Mouse (Mus musculus) hindbrain, embryonic 12.5 days (tissue): Measurements from ENCODE around the gene 3110021N24Rik. TPM values are rescaled to one million over a fixed set of nuclear protein-coding genes. Genes with fewer than 3 reads are reported as not detected.

Source experiments
- ATAC-seq: fragments of 200-750 bp; cut with Nextera tagmentation; 2 replicates; pipeline ENCODE4 v1.8.0; 2017; ENCODE audit warnings: moderate TSS enrichment; ENCODE audit not compliant: low FRiP score
- H3K27ac ChIP-seq: fragments of 300-500 bp; sonication (generic); 2 replicates; pipeline ENCODE4 v1.5.1; 2016; ENCODE audit warnings: mild to moderate bottlenecking
- H3K27me3 ChIP-seq: fragments of 300-500 bp; sonication (generic); 2 replicates; pipeline ENCODE4 v1.6.1; 2016; ENCODE audit warnings: mild to moderate bottlenecking
- H3K36me3 ChIP-seq: fragments of 300-500 bp; sonication (generic); 2 replicates; pipeline ENCODE4 v1.6.1; 2016; ENCODE audit warnings: mild to moderate bottlenecking
- H3K4me1 ChIP-seq: fragments of 300-500 bp; sonication (generic); 2 replicates; pipeline ENCODE4 v1.6.1; 2016
- H3K4me2 ChIP-seq: fragments of 300-500 bp; sonication (generic); replicated peaks from 2 replicates; pipeline ENCODE4 v1.6.1; 2016; ENCODE audit warnings: mild to moderate bottlenecking
- H3K4me3 ChIP-seq: fragments of 300-500 bp; sonication (generic); 2 replicates; pipeline ENCODE4 v1.5.1; 2016; ENCODE audit warnings: mild to moderate bottlenecking
- H3K9ac ChIP-seq: fragments of 300-500 bp; sonication (generic); 2 replicates; pipeline ENCODE4 v1.6.1; 2016; ENCODE audit warnings: mild to moderate bottlenecking, moderate library complexity
- H3K9me3 ChIP-seq: fragments of 300-500 bp; sonication (generic); replicated peaks from 2 replicates; pipeline ENCODE4 v1.6.1; 2016; ENCODE audit warnings: mild to moderate bottlenecking
- WGBS: fragments of 180-500 bp; shearing (Covaris S2); methylation state at CpG from one replicate; pipeline ENCODE4 v1.1.7; 2016; 5-methylcytosine and 5-hydroxymethylcytosine counted together
- polyA plus RNA-seq: library from polyadenylated mRNA; unstranded; fragments of >200 nt; fragmentation: Nextera tagmentation; extraction: Ambion mirVana; gene quantifications from 2 replicates; pipeline ENCODE4 v1.2.1, GENCODE M21; 2016

The 3110021N24Rik gene
- polyA plus RNA-seq, 1 experiment from 2014 or later: 2.4 TPM

DNA sequence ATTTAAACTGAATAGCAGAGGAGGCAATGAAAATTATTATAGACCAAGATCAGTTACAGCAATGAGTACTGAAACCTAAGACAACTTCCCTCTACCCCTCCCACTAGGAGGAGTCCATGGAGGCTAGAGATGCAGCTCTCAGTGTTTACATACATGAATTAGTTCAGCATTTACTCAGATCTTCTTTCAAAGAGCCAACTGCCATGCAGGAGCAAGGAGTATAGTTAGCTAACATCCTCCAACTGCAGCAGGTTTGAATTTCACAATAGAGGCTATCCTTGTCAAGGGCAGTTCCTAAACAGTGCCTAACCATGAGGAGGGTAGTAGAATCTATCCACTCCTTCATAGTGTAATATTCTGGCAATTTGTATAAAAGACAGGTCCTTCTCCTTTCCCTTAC is 49.1 kb downstream of the 3110021N24Rik start:
- no peak overlapping the region for H3K4me3 ChIP-seq
- H3K4me1 ChIP-seq: no peaks in the 10 kb centered on the region
- H3K9ac ChIP-seq: no peak overlapping the region
- H3K9me3 ChIP-seq: no peaks in the 10 kb centered on the region
- H3K4me2 ChIP-seq: no peak overlapping the region
- H3K36me3 ChIP-seq: no peaks in the 10 kb centered on the region
- H3K27me3 ChIP-seq: no peaks in the 10 kb centered on the region
- H3K27ac ChIP-seq: no peak overlapping the region
- ATAC-seq: no peak

DNA sequence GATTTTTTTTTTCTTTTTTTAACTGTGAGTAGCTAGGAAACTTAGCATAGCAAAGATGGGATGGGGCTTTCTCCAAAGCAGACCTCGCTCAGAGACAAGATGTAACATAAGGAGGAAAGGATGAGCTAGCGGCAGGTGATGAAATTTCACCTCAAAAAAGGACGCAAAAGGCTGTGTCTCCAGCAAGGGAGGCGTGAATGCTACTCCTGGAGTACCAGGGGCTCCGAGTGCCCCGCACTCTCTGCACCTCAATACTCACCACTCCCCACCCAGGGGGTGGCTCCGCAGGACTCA is 60.3 kb downstream of the 3110021N24Rik start:
- no peaks in the 10 kb centered on the region for H3K27me3 ChIP-seq
- peak overlapping the region; percentile 67 for H3K4me2 ChIP-seq
- H3K4me3 ChIP-seq: peak overlapping the region; percentile 88
- H3K36me3 ChIP-seq: no peaks in the 10 kb centered on the region
- 0% methylated on average over 7 of the region's 7 CpGs for WGBS
- no peaks in the 10 kb centered on the region for H3K9me3 ChIP-seq
- H3K27ac ChIP-seq: peak overlapping the region; percentile 98
- ATAC-seq: no peak
- H3K4me1 ChIP-seq: peaks cover 2% of the 10 kb centered on the region
- peak overlapping the region; percentile 97 for H3K9ac ChIP-seq

DNA sequence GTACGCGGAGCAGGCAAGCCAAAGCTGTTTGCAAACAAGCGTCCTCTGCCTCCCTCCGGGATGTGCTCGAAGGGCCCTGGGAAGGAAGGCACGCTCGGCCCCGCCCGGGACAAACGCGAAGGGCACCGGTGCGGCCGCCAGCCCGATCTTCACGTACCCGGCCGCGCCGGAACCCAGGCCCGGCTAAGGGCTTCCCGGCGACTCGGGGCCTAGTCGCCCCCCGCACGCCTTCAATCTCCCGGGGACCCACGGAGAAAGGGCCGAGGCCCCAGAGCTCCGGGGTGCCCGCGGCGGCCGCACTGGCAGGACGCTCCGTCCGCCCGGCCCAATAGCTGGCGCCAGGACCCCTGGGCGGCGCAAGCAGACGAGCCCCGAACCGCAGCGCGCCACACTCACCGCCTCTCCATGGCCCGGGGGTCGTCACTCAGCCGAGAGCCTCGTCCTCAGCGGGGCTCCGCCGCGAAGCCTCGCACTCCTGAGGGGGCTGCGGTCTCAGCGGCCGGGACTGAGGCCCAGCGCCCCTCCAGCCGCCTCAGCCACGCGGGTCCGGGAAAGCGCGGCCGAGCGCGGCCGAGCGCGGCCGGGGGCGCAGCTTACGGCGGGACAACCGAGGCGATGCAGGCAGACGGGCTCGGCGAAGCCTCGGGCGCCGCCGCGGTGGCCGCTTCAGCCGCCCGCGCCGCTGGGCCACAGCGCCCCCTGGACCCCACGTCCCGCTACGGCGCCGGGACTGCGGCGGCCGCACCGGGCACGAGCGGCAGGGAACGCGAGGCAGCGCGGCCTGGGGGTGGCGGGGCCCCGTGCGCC is 60.8 kb downstream of the 3110021N24Rik start, which contains the start of gene Zfyve9:
TSS of gene Zfyve9 (minus strand) at position 742 of the 807 bp plus-strand sequence.
- Histone ChIP-seq H3K27ac (peak within 1 kb of the TSS; percentile 98), H3K4me3 (peak within 1 kb of the TSS; percentile 88), H3K36me3 (no peaks in the 10 kb centered on the region), H3K4me1 (peaks cover 2% of the 10 kb centered on the region), H3K4me2 (peak within 1 kb of the TSS; percentile 67), H3K9ac (peak within 1 kb of the TSS; percentile 97), H3K9me3 (no peaks in the 10 kb centered on the region), H3K27me3 (no peaks in the 10 kb centered on the region)
- peak; percentile 94 for ATAC-seq
- WGBS: under 1% methylated on average over 77 of the region's 111 CpGs

DNA sequence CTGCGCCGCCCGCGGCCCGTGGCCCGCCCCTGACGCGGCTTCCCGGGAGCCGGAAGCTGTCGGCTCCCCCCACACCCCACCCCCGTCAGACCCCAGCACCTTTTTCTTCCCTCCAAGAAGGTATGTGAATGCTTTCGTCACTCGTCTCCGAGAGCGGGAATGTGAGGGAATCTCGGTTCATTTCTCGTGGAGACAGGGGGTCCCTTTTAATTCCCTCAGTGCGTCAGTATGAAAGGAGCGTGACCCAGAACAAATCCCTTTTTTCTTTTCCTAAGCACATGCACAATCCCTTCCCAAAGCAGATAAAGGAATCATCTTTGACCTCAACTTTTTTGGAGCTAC is 61.4 kb downstream of the 3110021N24Rik start:
- ATAC-seq: no peak
- peak overlapping the region; percentile 97 for H3K9ac ChIP-seq
- H3K36me3 ChIP-seq: no peaks in the 10 kb centered on the region
- peak overlapping the region; percentile 67 for H3K4me2 ChIP-seq
- H3K4me3 ChIP-seq: peak overlapping the region; percentile 88
- H3K9me3 ChIP-seq: no peaks in the 10 kb centered on the region
- WGBS: under 1% methylated on average over 13 of the region's 20 CpGs
- H3K4me1 ChIP-seq: peaks cover 2% of the 10 kb centered on the region
- no peaks in the 10 kb centered on the region for H3K27me3 ChIP-seq
- peak overlapping the region; percentile 98 for H3K27ac ChIP-seq

DNA sequence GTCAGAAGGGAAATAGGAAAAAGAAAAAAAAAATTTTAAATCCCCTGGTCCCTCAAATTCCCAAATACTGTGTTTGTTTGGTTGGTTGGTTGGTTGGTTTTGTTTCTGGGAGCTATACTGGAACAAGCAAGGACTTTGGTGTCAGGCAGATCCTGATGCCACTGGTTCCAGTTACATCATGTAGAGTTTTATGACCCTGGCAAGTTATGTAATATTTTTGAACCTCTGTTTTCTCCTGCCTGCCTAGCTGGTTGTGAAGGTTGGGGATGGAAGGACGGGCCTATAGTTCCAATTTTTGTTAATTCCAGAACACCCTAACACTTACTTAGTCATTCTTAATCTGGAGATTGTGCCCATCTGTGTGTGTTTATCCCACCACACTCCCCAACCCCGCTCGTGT is 62.1 kb downstream of the 3110021N24Rik start:
- no peak for ATAC-seq
- H3K27ac ChIP-seq: no peak overlapping the region
- peak overlapping the region; percentile 67 for H3K4me2 ChIP-seq
- no peaks in the 10 kb centered on the region for H3K9me3 ChIP-seq
- peaks cover 2% of the 10 kb centered on the region for H3K4me1 ChIP-seq
- H3K4me3 ChIP-seq: no peak overlapping the region
- WGBS: 84% methylated on average over 3 of the region's 3 CpGs
- no peak overlapping the region for H3K9ac ChIP-seq
- no peaks in the 10 kb centered on the region for H3K27me3 ChIP-seq
- no peaks in the 10 kb centered on the region for H3K36me3 ChIP-seq

DNA sequence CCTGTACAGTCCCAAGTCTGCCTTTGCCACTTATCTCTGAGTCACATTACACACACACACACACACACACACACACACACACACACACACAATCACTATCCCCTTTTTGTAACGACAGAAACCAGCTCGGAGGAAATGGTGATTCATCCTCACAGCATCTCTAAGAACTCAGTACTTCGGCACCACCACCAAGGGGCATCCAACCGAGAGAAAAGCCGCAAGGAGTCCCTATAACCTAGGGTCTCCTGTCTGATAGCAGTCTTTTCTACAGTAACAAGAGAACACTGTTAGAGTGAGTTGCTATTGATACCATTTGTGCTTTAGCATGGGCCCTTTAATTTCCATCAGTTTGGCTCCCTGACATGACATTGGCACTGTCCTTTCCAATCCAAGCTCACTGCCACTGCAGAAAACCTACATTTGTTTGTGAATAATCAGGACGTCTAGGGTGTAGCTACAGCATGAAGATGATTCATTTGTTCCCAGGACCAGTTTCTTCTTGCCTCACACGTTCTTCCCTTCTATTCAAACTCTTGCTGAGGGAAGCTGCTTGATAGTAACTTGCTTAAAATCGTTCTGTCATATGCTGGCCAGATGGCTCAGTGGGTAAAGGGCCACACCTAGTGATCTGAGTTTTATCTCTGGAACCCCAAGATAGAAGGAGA is 63.1 kb downstream of the 3110021N24Rik start:
- Histone ChIP-seq H3K9me3 (no peaks in the 10 kb centered on the region), H3K4me3 (no peak overlapping the region), H3K36me3 (no peaks in the 10 kb centered on the region), H3K9ac (no peak overlapping the region), H3K27me3 (no peaks in the 10 kb centered on the region), H3K4me1 (peaks cover 2% of the 10 kb centered on the region), H3K27ac (no peak overlapping the region), H3K4me2 (no peak overlapping the region)
- WGBS: 37% methylated on average over 8 of the region's 8 CpGs
- ATAC-seq: no peak

DNA sequence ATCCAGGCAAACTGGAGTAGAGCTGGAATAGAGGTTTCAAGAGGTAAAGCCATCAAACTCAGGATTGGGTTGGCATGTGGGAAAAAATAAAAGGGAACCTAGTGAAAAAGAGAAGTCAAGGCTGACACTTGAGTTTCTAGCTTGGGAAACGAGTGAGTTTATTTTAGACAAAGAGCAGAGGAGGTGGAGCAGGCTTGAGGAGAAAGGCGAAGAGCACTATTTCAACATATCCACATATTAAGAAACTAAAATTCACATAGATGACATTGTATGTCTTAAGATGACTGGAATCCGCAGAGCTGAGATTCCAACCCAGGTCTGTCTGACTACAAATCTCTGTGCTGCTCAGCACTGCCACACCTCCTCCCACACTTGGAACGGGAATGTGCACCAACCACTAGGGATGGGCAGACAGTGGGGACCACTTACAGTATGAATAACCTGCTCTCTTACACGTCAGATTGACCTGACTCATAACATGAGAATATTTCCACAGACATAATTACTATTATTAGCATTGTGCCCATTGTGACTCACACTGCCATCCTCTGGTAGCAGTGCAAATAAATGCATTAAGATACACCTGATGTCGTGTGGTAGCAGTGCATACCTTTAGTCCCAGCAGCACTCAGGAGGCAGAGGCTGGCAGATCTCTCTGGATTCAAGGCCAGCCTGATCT is 69.9 kb downstream of the 3110021N24Rik start:
- Histone ChIP-seq H3K9ac (no peak overlapping the region), H3K36me3 (no peaks in the 10 kb centered on the region), H3K4me2 (no peak overlapping the region), H3K4me3 (no peak overlapping the region), H3K27ac (no peak overlapping the region), H3K9me3 (no peaks in the 10 kb centered on the region), H3K27me3 (no peaks in the 10 kb centered on the region), H3K4me1 (no peaks in the 10 kb centered on the region)
- WGBS: 85% methylated on average over 6 of the region's 6 CpGs
- no peak for ATAC-seq

DNA sequence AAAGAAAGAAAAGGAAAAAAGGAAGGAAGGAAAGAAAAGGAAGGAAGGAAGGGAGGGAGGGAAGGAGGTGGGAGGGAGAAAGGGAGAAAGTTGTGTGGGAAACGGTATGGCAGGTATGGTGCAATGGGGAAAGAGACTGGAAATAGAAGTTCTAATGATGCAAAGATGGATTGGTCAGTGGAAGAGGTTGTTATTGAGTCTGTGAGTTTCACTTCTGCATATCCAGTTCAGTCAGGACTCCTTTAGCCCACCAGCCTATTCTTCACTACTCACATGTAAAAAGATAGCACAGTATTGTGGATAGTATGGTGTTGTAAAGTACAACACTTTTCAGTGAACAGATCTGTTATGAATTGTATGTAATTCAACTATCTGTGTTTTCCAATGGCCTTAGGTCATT is 71.1 kb downstream of the 3110021N24Rik start:
- WGBS: 76% methylated on average over 1 of the region's 1 CpGs
- H3K36me3 ChIP-seq: no peaks in the 10 kb centered on the region
- no peak for ATAC-seq

DNA sequence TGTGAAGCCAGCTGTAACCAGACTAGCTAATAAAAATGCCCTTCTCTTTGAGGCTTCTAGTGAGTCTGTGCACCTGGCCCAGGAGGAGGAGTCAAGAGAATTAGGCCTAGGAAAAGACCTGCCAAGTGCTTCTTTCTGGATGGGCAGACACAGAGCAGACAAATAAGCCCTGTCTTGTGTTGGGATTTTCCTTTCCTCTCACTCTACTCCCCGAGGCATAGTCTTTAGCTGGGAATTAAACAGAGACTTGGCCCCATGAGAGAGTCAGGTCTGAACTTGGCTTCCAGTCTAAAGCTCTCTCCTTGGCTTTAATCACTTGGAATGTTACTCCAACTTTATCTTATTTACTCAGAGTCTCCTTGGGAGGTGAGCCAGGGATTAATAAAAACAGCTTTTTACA is 74.5 kb downstream of the 3110021N24Rik start:
- no peaks in the 10 kb centered on the region for H3K9me3 ChIP-seq
- H3K9ac ChIP-seq: no peak overlapping the region
- 73% methylated on average over 1 of the region's 1 CpGs for WGBS
- no peaks in the 10 kb centered on the region for H3K36me3 ChIP-seq
- H3K27ac ChIP-seq: no peak overlapping the region
- no peak for ATAC-seq
- no peak overlapping the region for H3K4me3 ChIP-seq
- H3K4me2 ChIP-seq: no peak overlapping the region
- H3K4me1 ChIP-seq: 0 out of 2 replicates have a peak, but pooled peaks cover 4% of the 10 kb centered on the region
- H3K27me3 ChIP-seq: no peaks in the 10 kb centered on the region

More for the DNA sequence above, 71.1 kb downstream of the 3110021N24Rik start:
- Histone ChIP-seq H3K27ac (no peak overlapping the region), H3K4me3 (no peak overlapping the region), H3K4me2 (no peak overlapping the region), H3K9ac (no peak overlapping the region), H3K4me1 (no peaks in the 10 kb centered on the region), H3K9me3 (no peaks in the 10 kb centered on the region), H3K27me3 (no peaks in the 10 kb centered on the region)

DNA sequence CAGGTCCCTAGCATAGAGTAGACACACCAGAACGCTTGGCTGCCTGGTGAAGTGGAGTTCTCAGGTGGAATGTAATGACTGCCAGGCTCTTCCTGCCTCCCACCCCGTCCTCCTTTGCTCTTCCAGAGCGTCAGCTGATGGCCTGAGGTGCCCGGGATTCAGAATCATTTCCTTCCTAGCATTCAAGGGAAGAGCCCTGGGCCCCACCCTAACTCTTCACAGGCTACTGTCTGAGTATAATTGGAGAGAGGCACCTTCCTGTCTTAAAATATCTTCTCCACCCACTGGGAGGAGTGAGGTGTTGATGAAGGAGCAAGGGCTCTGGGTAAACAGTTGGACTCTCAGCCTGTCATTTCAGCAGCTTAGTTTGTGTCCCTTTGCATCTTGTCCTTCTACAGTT is 77.3 kb downstream of the 3110021N24Rik start:
- 56% methylated on average over 4 of the region's 4 CpGs for WGBS
- ATAC-seq: no peak
- 0 out of 2 replicates have a peak, but pooled peaks cover 4% of the 10 kb centered on the region for H3K4me1 ChIP-seq

DNA sequence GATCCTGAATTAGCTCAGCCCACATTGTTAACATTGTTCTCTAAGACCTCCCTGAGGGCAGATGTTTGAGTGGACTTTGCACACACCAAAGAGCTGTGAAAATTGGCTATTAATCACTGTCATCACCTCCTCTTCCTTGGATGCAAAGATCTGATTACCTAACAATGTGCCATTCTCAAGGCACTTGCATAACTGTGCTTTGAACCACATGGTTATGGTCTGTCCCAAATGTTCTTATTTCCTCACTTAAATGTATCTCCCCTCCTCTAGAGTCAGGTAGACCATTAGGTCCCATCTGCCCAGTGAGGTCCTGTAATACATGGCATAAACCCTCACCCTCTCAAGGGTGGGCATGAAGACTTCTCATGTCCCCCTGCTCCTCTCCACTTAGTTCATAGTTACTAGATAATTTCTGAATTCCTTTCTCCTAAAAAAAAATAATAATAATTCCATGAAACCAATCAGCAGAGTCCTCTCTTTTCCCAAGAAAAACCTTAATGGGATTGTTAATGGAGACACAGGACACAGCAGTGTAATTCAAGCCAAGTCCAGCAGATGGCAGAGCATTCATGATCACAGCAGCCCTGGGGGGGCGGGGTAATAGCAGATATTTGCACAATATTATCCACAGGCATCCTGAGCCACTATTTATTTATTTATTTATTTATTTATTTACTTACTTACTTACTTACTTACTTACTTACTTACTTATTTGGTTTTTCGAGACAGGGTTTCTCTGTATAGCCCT is 78.8 kb downstream of the 3110021N24Rik start:
- no peaks in the 10 kb centered on the region for H3K27me3 ChIP-seq
- H3K27ac ChIP-seq: no peak overlapping the region
- H3K4me3 ChIP-seq: no peak overlapping the region
- no peak overlapping the region for H3K4me2 ChIP-seq
- ATAC-seq: no peak; the same call in 1 of the 2 replicates
- 0 out of 2 replicates have a peak, but pooled peaks cover 4% of the 10 kb centered on the region for H3K4me1 ChIP-seq
- H3K9me3 ChIP-seq: no peaks in the 10 kb centered on the region
- H3K36me3 ChIP-seq: no peaks in the 10 kb centered on the region
- H3K9ac ChIP-seq: no peak overlapping the region
- 58% methylated on average over 2 of the region's 2 CpGs for WGBS

More for the DNA sequence above, 77.3 kb downstream of the 3110021N24Rik start:
- Histone ChIP-seq H3K9ac (no peak overlapping the region), H3K4me2 (no peak overlapping the region), H3K27me3 (no peaks in the 10 kb centered on the region), H3K36me3 (no peaks in the 10 kb centered on the region), H3K27ac (no peak overlapping the region), H3K9me3 (no peaks in the 10 kb centered on the region), H3K4me3 (no peak overlapping the region)

DNA sequence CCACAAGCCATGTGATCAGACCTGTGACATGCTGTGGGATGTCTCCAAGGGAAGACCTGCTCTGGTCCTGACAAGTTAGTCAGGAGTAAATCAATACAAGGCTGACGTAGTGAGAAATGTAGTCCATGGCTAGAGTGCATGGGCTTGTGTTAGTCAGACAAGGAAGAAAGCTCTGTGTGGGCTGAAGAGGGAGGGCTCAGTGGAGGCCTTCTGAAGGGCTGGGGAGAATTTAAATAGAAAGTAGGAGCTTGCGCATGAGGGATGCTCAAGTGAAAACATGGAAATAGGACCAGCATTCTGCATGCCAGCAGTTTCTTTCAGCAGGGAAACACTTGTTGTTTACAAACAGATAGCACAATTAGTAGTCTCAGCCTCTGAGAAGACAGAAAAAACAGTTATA is 84.1 kb downstream of the 3110021N24Rik start:
- H3K9me3 ChIP-seq: no peaks in the 10 kb centered on the region
- no peaks in the 10 kb centered on the region for H3K4me1 ChIP-seq
- no peak overlapping the region for H3K4me2 ChIP-seq
- H3K27me3 ChIP-seq: no peaks in the 10 kb centered on the region
- no peak overlapping the region for H3K9ac ChIP-seq
- no peak overlapping the region for H3K4me3 ChIP-seq
- H3K36me3 ChIP-seq: no peaks in the 10 kb centered on the region
- 85% methylated on average over 2 of the region's 2 CpGs for WGBS
- ATAC-seq: no peak
- no peak overlapping the region for H3K27ac ChIP-seq
